Mouse (Mus musculus): Measurements from ENCODE around the gene Lyrm7.

Lyrm7 gene

DNA sequence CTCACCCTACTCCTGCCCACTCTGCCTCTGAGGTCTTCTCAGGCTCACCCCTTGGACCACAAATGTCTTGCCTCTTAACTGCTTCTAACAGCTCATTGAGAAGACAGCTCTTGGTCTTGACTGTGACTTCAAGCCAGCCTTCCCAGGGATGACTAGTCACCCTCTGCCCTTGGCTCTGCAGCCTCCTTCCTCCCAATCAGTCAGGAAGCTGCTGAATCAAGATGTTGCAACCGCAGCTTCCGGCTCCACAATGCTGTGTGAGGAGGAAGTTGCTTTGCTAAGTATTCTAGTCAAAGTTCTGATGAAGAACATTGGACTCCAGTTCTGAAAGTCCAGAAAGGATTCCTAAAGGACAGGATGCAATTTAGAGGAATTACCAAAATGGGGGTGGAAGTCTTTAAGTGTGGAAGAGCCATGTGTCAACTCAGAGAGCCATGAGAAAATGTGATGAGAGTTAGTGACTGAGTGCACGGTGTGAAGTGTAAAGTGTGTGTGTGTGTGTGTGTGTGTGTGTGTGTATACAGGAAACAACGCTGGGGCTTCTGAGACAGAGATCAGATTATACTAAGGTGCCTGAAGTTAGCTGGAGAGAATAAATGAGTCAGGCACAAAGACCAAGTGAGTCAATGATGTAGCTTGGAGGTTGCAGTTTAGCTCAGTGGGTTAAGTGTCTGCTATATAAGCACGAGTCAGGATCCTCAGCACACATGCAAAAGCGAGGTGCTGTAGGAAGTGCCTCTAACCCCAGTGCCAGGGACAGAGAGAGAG lies 58.7 kb downstream of the Lyrm7 start:
- DNase-seq (ENCODE audit: low read depth): peak; percentile 90

DNA sequence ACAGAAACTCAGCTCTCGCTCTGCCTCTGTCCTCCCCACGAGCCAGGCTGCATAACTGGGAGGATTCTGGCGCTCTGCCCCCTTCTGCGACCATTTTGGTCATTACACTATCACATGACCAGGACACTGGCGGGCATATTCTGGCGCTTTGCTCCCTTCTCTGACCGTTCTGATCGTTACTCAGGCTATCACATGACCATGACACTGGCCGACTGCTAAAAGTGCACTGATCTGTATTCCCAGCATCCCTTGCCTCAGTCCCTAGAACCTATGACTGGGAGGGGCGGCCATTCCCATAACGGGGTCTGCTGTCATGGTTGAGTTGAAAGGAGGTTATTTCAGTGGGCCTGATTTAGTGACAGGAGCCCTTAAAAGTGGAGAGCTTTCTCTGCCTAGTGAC lies 64.2 kb downstream of the Lyrm7 start:
- DNase-seq (ENCODE audit: low read depth): no peak

DNA sequence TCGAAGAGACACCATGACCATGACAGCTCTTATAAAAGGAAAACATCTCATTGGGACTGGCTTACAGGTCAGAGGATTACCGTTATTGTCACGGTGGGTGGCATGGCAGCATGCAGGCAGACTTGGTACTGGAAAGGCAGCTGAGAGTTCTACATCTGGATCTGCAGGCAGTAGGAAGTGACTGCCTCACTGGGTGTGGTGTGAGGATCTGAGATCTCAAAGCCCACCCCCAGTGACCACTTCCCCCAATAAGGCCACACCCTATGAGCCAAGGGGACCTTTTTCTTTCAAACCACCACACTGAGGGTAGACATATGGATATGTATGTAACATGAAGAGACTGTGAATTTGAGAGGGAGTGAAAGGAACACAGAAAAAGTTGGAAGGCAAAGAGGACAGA lies 66.0 kb downstream of the Lyrm7 start:
- no peak for DNase-seq (ENCODE audit: low read depth)

DNA sequence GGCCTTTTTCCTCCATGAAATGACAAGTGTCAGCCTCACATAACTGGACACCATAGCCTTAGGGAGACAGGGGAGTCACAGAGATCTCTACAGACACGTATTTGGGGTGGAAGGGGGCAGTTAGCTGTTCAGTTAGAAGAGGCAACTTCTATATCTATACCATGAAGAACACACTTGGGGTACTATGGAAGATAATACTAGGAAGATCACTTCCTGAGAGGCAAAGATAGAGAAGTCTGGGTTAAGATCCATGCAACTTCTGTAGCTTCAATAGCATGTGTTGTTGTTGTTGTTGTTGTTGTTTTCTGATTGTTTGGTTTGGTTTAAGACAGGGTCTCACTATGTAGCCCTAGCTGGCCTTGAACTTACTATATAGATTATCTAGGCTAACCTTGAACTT lies 67.5 kb downstream of the Lyrm7 start:
- DNase-seq (ENCODE audit: low read depth): no peak

DNA sequence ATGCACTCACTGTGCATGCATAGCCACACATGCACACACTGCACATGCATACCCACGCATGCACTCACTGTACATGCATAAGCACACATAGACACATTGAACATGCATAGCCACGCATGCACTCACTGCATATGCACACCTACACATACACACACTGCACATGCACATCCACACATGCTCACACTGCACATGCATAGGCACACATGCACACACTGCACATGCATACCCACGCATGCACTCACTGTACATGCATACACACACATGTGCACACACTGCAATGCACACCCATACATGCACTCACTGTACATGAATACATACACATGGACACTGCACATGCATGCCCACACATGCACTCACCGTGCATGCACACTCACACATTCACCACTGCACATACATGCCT lies 69.3 kb downstream of the Lyrm7 start:
- DNase-seq (ENCODE audit: low read depth): no peak

DNA sequence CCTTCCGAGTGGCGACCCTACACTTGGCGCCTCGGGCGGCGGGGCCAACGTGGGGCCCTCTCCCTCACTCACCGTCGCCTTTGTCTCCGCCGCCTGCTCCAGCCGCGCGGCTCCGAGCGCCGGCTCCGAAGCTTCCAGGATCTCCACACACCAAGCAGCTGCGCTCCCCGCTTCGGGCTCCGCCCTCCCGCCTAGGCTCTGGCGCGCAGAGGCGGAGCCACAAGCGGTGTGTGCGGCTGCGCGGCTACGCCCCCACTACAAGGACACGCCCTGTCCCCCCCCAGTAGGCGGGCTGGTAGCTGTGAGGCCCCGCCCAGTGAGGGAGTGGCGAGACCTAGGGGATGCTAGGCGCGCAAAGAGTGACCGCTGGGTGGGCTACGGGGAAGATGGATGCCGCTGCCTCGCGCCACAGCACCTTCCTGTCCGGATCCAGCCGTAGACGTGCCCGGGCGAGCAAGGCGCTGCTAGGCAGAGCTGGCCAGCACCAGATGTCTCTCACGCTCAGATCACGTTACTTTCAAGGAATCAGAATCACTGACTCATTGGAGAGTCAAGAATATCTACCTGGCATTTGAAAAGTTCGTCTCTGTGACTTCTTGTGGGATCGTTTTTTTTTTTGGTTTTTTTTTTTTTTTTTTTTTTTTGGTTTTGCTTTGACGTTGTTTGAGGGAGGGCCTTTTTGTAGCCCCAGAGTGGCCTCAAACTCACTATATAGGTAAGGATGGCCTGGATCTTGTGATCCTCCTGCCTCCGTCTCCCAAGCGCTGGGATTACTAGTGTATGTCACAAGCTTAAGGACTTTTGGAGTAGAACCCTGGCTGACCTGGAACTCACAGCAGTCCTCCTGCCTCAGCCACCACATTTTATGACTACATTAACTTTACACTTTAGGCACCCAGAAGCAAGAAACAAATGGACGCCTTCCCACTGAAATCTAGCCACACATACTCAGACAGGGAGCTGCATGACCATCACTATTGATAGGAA lies 72.9 kb downstream of the Lyrm7 start, which contains the start of gene Cdc42se2:
Cdc42se2 (minus strand) TSS at position 188 of the 987 bp plus-strand sequence.
- DNase-seq (ENCODE audit: low read depth): peak; percentile 97

DNA sequence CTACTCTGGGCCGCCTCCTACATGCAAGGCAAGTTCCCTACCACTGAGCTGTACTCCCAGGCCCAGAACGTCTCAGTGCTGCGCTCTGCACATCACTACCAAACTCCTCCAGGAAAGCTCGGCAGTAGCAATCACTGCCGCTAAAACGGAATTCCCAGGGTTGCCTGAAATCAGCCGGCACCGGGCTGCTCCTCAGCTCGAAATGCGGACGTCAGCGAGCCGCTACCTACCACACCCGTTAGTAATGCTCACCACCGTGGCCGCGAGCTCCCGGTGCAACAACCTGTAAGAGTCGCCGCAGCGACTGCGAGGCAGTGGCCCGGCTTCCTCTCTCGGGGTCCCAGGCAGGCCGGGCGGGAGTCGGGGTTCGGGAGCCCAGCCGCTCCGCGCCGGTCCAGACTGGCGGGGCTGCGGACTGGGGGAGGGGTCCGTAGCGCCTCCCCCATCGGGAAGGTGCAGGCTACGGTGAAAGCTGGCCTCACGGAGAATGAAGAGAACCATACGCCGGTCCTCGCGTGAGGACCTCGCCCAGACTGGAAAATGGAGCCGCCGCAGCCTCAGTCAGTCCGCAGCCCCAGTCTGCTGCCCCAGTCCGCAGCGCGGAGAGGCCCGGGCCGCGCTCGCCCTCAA lies 73.7 kb downstream of the Lyrm7 start:
- peak; percentile 76 for DNase-seq (ENCODE audit: low read depth)

DNA sequence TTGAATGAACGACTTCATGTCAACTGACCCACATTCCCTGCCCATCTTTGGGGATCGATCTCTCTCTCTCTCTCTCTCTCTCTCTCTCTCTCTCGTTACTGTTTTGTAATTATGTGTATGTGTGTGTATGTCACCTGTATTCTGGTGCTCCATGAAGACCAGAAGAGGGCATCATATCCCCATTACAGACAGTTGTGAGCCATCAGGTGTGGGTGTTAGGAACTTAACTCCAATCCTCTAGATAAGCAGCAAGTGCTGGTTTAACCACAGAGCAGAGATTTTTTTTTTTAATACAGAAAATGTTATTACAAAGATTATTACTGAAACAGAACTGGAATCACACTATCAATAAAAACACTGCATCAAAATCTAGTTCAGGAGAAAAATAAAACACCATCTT lies 75.2 kb downstream of the Lyrm7 start:
- no peak for DNase-seq (ENCODE audit: low read depth)

DNA sequence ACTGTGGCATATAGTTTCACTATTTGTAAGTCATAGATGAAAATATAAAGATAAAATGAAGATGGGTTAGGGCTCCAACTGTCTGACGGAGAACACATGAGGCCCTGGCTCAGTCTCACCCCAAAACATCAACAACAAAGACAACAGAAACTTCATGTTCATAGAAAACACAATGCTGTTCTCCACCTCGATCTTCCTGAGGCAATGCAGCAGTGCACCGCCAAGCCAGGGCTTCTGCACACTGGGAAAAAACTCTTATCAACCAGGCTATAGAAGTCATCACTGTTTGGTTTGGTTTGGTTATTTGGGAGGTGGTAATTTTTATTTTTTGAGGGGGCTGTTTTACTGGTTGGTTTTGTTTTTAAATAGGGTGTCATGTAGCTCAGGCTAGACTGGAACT lies 76.3 kb downstream of the Lyrm7 start:
- peak; percentile 66 for DNase-seq (ENCODE audit: low read depth)

DNA sequence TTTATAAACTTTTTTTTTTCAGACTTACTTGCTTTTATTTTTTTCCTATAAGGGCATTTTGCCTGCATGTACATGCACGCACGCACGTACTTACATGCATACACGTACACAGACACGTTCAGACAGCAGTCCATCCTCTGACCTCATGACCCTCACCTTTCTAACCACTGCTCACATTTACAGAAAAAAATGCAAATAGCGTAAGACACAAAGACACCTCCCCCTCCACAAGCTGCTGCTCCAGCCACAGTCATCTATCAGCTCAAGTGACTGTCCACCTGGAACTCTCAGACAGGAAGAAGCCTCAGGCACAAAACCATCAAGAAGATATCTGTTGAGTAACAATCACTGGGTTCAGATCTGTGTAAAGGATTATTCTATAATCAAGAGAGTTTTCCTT lies 78.5 kb downstream of the Lyrm7 start:
- DNase-seq (ENCODE audit: low read depth): no peak

DNA sequence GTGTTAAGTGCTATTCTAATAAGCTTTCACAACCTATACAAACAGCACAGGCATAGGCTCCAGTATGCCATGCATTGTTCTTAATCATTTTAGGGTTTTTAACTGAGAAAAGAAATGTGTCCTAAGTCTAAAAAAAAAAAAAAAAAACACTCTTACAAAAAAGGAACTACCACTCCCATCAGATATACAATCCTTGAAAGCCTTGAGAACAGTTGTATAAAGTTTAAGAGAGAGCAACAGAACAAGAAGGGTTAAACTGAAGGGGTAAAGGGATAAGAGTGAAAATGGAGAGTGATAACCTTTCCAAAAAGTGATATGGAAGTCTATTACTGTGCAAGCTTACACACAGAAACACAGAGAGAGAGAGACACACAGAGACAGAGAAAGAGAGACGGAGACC lies 80.8 kb downstream of the Lyrm7 start:
- no peak for DNase-seq (ENCODE audit: low read depth)

DNA sequence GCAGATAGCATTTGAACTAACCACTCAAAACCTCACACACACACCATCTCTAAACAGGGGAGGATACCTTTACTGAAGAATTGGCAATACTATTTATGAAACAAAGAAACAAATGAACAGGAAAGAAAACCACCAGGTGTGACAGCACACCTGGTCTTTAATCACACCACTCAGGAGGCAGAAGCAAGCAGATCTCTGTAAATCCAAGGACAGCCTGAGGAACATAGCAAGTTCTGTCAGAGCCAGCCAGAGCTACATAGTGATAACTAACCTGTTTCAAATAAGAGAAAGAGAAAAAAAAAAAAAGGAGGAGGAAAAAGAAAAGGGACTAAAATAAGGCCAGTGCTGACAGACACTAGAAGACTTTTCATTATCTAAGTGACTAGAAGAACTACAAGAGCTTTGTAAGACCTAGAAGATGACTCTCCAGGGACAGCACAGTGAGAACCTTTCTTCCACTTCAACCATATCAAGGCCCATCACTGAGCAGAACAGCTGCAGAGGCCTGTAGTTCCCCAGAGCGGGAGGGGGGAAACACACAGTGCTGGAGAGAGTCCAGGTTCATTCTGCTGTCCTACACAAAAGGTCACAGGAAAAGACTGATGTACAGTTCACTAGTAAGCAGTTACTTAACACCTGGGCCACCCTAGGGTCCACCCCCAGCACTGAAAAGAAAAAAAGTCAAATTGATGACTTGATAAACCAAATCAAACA lies 82.4 kb downstream of the Lyrm7 start:
- DNase-seq (ENCODE audit: low read depth): peak; percentile 64

DNA sequence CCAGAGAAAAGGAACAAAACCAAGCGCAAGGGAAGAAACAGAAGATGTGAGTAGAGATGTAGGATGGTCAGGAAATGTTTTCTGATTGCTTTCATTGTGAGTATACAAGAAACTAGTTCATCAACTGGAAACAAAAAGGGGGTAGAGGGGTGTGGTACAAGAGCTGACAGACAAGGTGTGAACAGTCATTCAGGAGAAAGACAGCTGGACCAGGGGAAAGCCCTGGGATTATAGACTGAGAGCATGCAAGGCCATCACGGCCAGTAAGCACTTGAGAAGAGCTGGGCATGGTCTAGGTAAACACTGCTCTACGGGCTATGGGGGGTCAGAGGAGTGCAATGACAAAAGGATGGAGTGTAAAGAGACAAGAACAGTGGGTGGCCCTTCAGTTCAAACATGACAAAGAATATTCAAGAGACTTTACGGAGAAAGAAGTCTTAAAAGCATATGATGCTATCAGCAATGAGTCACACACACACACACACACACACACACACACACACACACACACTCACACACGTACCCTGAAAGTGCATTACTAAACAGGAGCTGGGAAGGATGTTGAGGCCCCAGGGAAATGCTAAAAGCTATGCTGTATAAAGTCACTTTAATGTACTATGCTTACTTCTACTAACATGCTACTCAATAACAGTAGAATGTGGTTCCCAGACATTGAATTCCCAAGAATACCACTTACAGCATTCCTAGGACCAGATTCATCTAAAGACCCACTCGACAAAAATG lies 83.2 kb downstream of the Lyrm7 start:
- DNase-seq (ENCODE audit: low read depth): peak; percentile 69

All from induced T-regulatory cell, adult 2 months (primary cell).